7 mouse cellular contexts compared by ENCODE assay signal in genomic region chr2:93470849-93471576, GRCm38 (mm10). TPM values are rescaled to one million over a fixed set of nuclear protein-coding genes. Genes with fewer than 3 reads are reported as not detected.
A peak's percentile ranks its signal among the peaks of the same experiment; 100 is the strongest.
DNase-seq lines count a peak whose midpoint lies in the region; ATAC-seq lines count a peak whose summit lies in the region.

No protein-coding gene starts in this region.

- WGBS in intestine, embryonic 15.5 days: 11% methylated on average over 3 of the region's 3 CpGs

- peak overlapping the region; percentile 71 for H3K4me2 ChIP-seq in intestine, embryonic 15.5 days (replicated peaks)

- DNase-seq in adrenal gland, adult 18-20 months (ENCODE audit: low spot score in 2 of 2): peak; percentile 73 to 75
- peak; percentile 79 for DNase-seq in embryo, embryonic 11 days
- peak; percentile 68 to 72 for DNase-seq in gastrocnemius, postnatal 36 days
- peak; percentile 87 to 91 for DNase-seq in left cerebral cortex, postnatal 14 days (ENCODE audit: low spot score in 2 of 2)
- DNase-seq in mesoderm, embryonic 11.5 days (ENCODE audit: low read depth, low spot score): peak; percentile 80
- DNase-seq in skeletal muscle tissue, adult 2 months (ENCODE audit: low read depth, low spot score): peak; percentile 76

- H3K9me3 ChIP-seq in intestine, embryonic 15.5 days: no peaks in the 10 kb centered on the region

- peak; percentile 30 for ATAC-seq in intestine, embryonic 15.5 days

- H3K27me3 ChIP-seq in intestine, embryonic 15.5 days (replicated peaks): peaks cover 2% of the 10 kb centered on the region; the same call in 1 of the 2 replicates

- no peaks in the 10 kb centered on the region for H3K36me3 ChIP-seq in intestine, embryonic 15.5 days

- peak overlapping the region; percentile 44; the same call in 1 of the 2 replicates for H3K9ac ChIP-seq in intestine, embryonic 15.5 days

- peak overlapping the region; percentile 51; the same call in 1 of the 2 replicates for H3K27ac ChIP-seq in intestine, embryonic 15.5 days

- intact Hi-C loops in gastrocnemius, postnatal 36 days (cut with DNase I): loop anchor here (1.0 to 10.0 kb wide), 3 partner anchors 50 to 344 kb away; no protein-coding TSS in a partner anchor
- intact Hi-C loops in left cerebral cortex, postnatal 14 days (cut with DNase I): loop anchor here (1.0 to 10.0 kb wide), 3 partner anchors 50 to 344 kb away; no protein-coding TSS in a partner anchor

- peaks cover 13% of the 10 kb centered on the region for H3K4me1 ChIP-seq in intestine, embryonic 15.5 days (replicated peaks)

- no peak overlapping the region for H3K4me3 ChIP-seq in intestine, embryonic 15.5 days (replicated peaks)

RNA-seq across cellular contexts. Expression of gene Cd82, which starts 8.1 kb away (rescaled TPM):
- 10 to 100 TPM; 55.7 to 67.5 TPM for total RNA-seq in adrenal gland, adult 18-20 months (2021)
- 10 to 100 TPM in 1 of 2 experiments, 1 to 10 TPM in 1; 9.5 to 12.4 TPM for total RNA-seq in gastrocnemius, postnatal 36 days (2021)
- polyA plus RNA-seq in intestine, embryonic 15.5 days (2015; fragmentation: Nextera tagmentation; extraction: Ambion mirVana): 106 and 127 TPM in 2 replicates
- 10 to 100 TPM in 1 of 2 experiments, 1 to 10 TPM in 1; 9.5 to 10.1 TPM for total RNA-seq in left cerebral cortex, postnatal 14 days (2021)

Comparison
In these comparisons a context has a peak if more than half of its experiments do, and no peak if none do; other contexts are left out.
1. RNA of gene Cd82, which starts 8.1 kb away (total RNA-seq): 55.7 to 67.5 TPM in adrenal gland, adult 18-20 months; 9.5 to 12.4 TPM in gastrocnemius, postnatal 36 days and 9.5 to 10.1 TPM in left cerebral cortex, postnatal 14 days; every median in the first group is over 4 times any median in the second.
2. Peak in every context shown above with its lines, with median percentiles within 50 percentile points of each other: DNase-seq.